8 mouse cellular contexts compared by ENCODE assay signal in genomic region chr2:172833196-172833595, GRCm38 (mm10).
DNase-seq lines count a peak whose midpoint lies in the region; ATAC-seq lines count a peak whose summit lies in the region.
"Had no signal": no experiment of that assay in that cellular context is flagged by ENCODE, and none has a peak within 500 bp of the region (broad histone marks: within the 10 kb centered on the region; RNA-seq: fewer than 3 reads in every experiment).

No protein-coding gene starts in this region.

- H3K4me1 ChIP-seq in forebrain, embryonic 11.5 days (replicated peaks; ENCODE audit: control insufficient read depth, insufficient read depth, low read length) = no peaks in the 10 kb centered on the region
- H3K4me1 ChIP-seq: lung, embryonic 15.5 days had no signal

- no peaks in the 10 kb centered on the region for H3K27me3 ChIP-seq in forebrain, embryonic 11.5 days (ENCODE audit: control insufficient read depth, insufficient read depth, low read length)
- H3K27me3 ChIP-seq: lung, embryonic 15.5 days had no signal

- no peaks in the 10 kb centered on the region for H3K9me3 ChIP-seq in forebrain, embryonic 11.5 days (ENCODE audit: control insufficient read depth, low read length)
- H3K9me3 ChIP-seq: lung, embryonic 15.5 days had no signal

- H3K4me2 ChIP-seq in forebrain, embryonic 11.5 days (ENCODE audit: low read depth, low read length, severe bottlenecking) = no peak overlapping the region
- H3K4me2 ChIP-seq: lung, embryonic 15.5 days had no signal

- ATAC-seq in forebrain, embryonic 11.5 days (replicated peaks; ENCODE audit: low FRiP score) = no peak

- H3K27ac ChIP-seq in forebrain, embryonic 11.5 days (ENCODE audit: low read depth, low read length) = no peak overlapping the region
- H3K27ac ChIP-seq: lung, embryonic 15.5 days had no signal

- H3K4me3 ChIP-seq in forebrain, embryonic 11.5 days (ENCODE audit: low read depth, low read length) = no peak overlapping the region
- H3K4me3 ChIP-seq: lung, embryonic 15.5 days had no signal

- DNase-seq in lung, postnatal 10 days = peak; percentile 51
- no peak for DNase-seq in lung, postnatal 25 days (ENCODE audit: low spot score)
- DNase-seq in adrenal gland, postnatal 36 days = peak; percentile 61 to 64
- DNase-seq in cerebellum, postnatal 14 days = peak; percentile 92 to 94
- DNase-seq in kidney, adult 18-20 months = peak; percentile 82
- DNase-seq in ovary, postnatal 10 days (ENCODE audit: low spot score) = peak; percentile 48
- DNase-seq in forebrain, embryonic 11.5 days (ENCODE audit: low spot score) = no peak

- H3K36me3 ChIP-seq in forebrain, embryonic 11.5 days (ENCODE audit: control insufficient read depth, insufficient read depth, low read length) = no peaks in the 10 kb centered on the region
- H3K36me3 ChIP-seq: lung, embryonic 15.5 days had no signal

- H3K9ac ChIP-seq in forebrain, embryonic 11.5 days (ENCODE audit: low read length) = no peak overlapping the region
- H3K9ac ChIP-seq: lung, embryonic 15.5 days had no signal

- WGBS in forebrain, embryonic 11.5 days = 50% methylated on average over 2 of the region's 2 CpGs

Comparison
In these comparisons a context has a peak if more than half of its experiments do, and no peak if none do; other contexts are left out.
1. DNase-seq: peak in lung, postnatal 10 days (single experiment), adrenal gland, postnatal 36 days (2 of 2), cerebellum, postnatal 14 days (2 of 2), kidney, adult 18-20 months (single experiment) and ovary, postnatal 10 days (single experiment); none in lung, postnatal 25 days (single experiment) and forebrain, embryonic 11.5 days (single experiment).